In the genomic region with DNA sequence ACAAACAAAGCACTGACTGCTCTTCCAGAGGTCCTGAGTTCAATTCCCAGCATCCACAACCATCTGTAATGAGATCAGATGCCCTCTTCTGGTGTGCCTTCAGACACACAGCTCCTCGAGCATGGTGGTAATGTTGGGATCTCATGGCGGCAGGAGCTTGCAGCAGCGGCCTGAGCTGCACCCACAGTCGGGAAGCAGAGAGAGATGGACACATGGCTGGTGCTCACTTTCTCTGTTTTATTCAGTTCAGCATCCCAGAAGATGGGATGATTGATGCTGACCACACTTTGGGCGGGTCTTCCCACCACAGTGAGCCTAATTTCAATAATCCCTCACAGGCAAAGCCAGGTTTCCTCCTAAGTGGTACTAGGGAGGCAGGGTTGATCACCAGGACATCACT, we compare ENCODE assay signal across 31 mouse cellular contexts.
"Had no signal": no experiment of that assay in that cellular context is flagged by ENCODE, and none has a peak within 500 bp of the region (broad histone marks: within the 10 kb centered on the region; RNA-seq: fewer than 3 reads in every experiment).

No protein-coding gene starts in this region.

- H3K4me3 ChIP-seq: left cerebral cortex, adult 2 months; limb, embryonic 10.5 days; limb, embryonic 12.5 days; limb, embryonic 13.5 days; limb, embryonic 15.5 days; liver, embryonic 12.5 days; liver, embryonic 13.5 days; liver, embryonic 15.5 days; lung, embryonic 15.5 days; megakaryocyte, embryonic 14.5 days; midbrain, embryonic 10.5 days; midbrain, embryonic 12.5 days; midbrain, embryonic 13.5 days; myocyte; neural tube, embryonic 12.5 days had no signal

- H3K9ac ChIP-seq: limb, embryonic 12.5 days; limb, embryonic 13.5 days; limb, embryonic 15.5 days; liver, embryonic 12.5 days; liver, embryonic 13.5 days; liver, embryonic 14.5 days; liver, embryonic 15.5 days; liver, postnatal 0 days; lung, embryonic 14.5 days; lung, embryonic 15.5 days; midbrain, embryonic 12.5 days; midbrain, embryonic 13.5 days; neural tube, embryonic 12.5 days had no signal

- H3K27ac ChIP-seq: left cerebral cortex, adult 2 months; limb, embryonic 10.5 days; limb, embryonic 12.5 days; limb, embryonic 13.5 days; limb, embryonic 15.5 days; liver, embryonic 12.5 days; liver, embryonic 13.5 days; liver, embryonic 14.5 days; liver, embryonic 15.5 days; lung, embryonic 15.5 days; macrophage; midbrain, embryonic 10.5 days; midbrain, embryonic 12.5 days; midbrain, embryonic 13.5 days; neural tube, embryonic 12.5 days had no signal

- H3K27me3 ChIP-seq: limb, embryonic 12.5 days; limb, embryonic 13.5 days; limb, embryonic 15.5 days; liver, embryonic 12.5 days; liver, embryonic 13.5 days; liver, embryonic 15.5 days; lung, embryonic 15.5 days; megakaryocyte, embryonic 14.5 days; midbrain, embryonic 12.5 days; midbrain, embryonic 13.5 days; neural tube, embryonic 12.5 days had no signal

- H3K36me3 ChIP-seq: limb, embryonic 10.5 days; limb, embryonic 12.5 days; limb, embryonic 13.5 days; limb, embryonic 15.5 days; liver, embryonic 12.5 days; liver, embryonic 13.5 days; liver, embryonic 15.5 days; lung, embryonic 15.5 days; midbrain, embryonic 10.5 days; midbrain, embryonic 12.5 days; midbrain, embryonic 13.5 days; neural tube, embryonic 12.5 days had no signal

- DNase-seq: left cerebral cortex, postnatal 4 days; liver; liver, embryonic 13.5 days; liver, postnatal 0 days; lung, adult 18-20 months; lung, adult 2 months; lung, embryonic 14.5 days; lung, postnatal 10 days; lung, postnatal 14 days; lung, postnatal 36 days; lung, postnatal 4 days; midbrain, embryonic 14.5 days had no signal

- ATAC-seq: liver, embryonic 12.5 days; liver, postnatal 0 days; lung, postnatal 0 days; midbrain, embryonic 13.5 days; midbrain, embryonic 16.5 days had no signal

- H3K9me3 ChIP-seq: limb, embryonic 10.5 days; limb, embryonic 12.5 days; limb, embryonic 13.5 days; limb, embryonic 15.5 days; liver, embryonic 12.5 days; liver, embryonic 13.5 days; liver, embryonic 15.5 days; lung, embryonic 15.5 days; megakaryocyte, embryonic 14.5 days; midbrain, embryonic 10.5 days; midbrain, embryonic 12.5 days; midbrain, embryonic 13.5 days; neural tube, embryonic 12.5 days had no signal

- H3K4me2 ChIP-seq: limb, embryonic 12.5 days; limb, embryonic 13.5 days; limb, embryonic 15.5 days; liver, embryonic 11.5 days; liver, embryonic 12.5 days; liver, embryonic 13.5 days; liver, embryonic 15.5 days; lung, embryonic 14.5 days; lung, embryonic 15.5 days; midbrain, embryonic 12.5 days; midbrain, embryonic 13.5 days; neural tube, embryonic 12.5 days had no signal
